Mouse (Mus musculus) midbrain, embryonic 15.5 days (tissue): ENCODE measurements around the gene Samd3. TPM values are rescaled to one million over a fixed set of nuclear protein-coding genes. Genes with fewer than 3 reads are reported as not detected.

Experiments
- ATAC-seq: fragments of 200-750 bp; cut with Nextera tagmentation; replicated peaks from 2 replicates; pipeline ENCODE4 v1.8.0; 2017; ENCODE audit warnings: moderate TSS enrichment
- H3K27ac ChIP-seq: fragments of 300-500 bp; sonication (generic); 2 replicates; pipeline ENCODE4 v1.5.1; 2015; ENCODE audit warnings: mild to moderate bottlenecking, inconsistent platforms
- H3K27me3 ChIP-seq: fragments of 300-500 bp; sonication (generic); replicated peaks from 2 replicates; pipeline ENCODE4 v1.6.1; 2015; ENCODE audit warnings: inconsistent platforms
- H3K36me3 ChIP-seq: fragments of 300-500 bp; sonication (generic); replicated peaks from 2 replicates; pipeline ENCODE4 v1.6.1; 2015; ENCODE audit warnings: inconsistent platforms
- H3K4me1 ChIP-seq: fragments of 300-500 bp; sonication (generic); 2 replicates; pipeline ENCODE4 v1.6.1; 2015; ENCODE audit warnings: inconsistent platforms
- H3K4me2 ChIP-seq: fragments of 300-500 bp; sonication (generic); 2 replicates; pipeline ENCODE4 v1.6.1; 2015; ENCODE audit warnings: inconsistent platforms, mild to moderate bottlenecking, moderate library complexity
- H3K4me3 ChIP-seq: fragments of 300-500 bp; sonication (generic); 2 replicates; pipeline ENCODE4 v1.5.1; 2015; ENCODE audit warnings: mild to moderate bottlenecking, inconsistent platforms
- H3K9ac ChIP-seq: fragments of 300-500 bp; sonication (generic); 2 replicates; pipeline ENCODE4 v1.6.1; 2015; ENCODE audit warnings: mild to moderate bottlenecking, inconsistent platforms
- H3K9me3 ChIP-seq: fragments of 300-500 bp; sonication (generic); 2 replicates; pipeline ENCODE4 v1.6.1; 2016; ENCODE audit warnings: inconsistent platforms
- WGBS: fragments of 180-500 bp; shearing (Covaris S2); methylation state at CpG from one replicate; pipeline ENCODE4 v1.1.7; 2015; ENCODE audit warnings: mixed read lengths; 5-methylcytosine and 5-hydroxymethylcytosine counted together
- polyA plus RNA-seq: library from polyadenylated mRNA; unstranded; fragments of >200 nt; fragmentation: Nextera tagmentation; extraction: Ambion mirVana; gene quantifications from 2 replicates; pipeline ENCODE4 v1.2.1, GENCODE M21; 2015

Gene Samd3
- polyA plus RNA-seq, 1 experiment from 2014 or later = 7.2 TPM

DNA sequence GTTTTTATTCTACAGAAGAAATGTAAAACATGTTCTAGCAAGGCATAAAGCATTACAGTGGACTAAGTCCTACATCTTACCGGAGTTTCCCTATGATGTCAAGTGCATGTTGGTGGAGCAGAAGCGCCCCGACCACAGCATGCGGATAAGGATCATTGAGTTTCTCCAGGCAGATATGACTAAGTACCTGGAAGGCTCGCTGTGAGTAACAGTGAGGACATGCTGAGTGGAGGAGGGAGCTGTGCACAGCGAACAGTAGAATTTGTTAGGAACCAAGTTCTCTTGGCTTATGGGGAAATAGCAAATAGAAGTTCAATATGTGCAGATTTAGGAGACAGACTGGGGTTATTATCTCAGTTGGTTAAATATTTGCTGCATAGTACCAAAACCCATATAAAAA is 15.0 kb downstream of the Samd3 start:
- Histone ChIP-seq H3K27ac (no peak overlapping the region), H3K36me3 (no peaks in the 10 kb centered on the region), H3K4me3 (no peak overlapping the region), H3K4me2 (no peak overlapping the region), H3K4me1 (no peaks in the 10 kb centered on the region), H3K9ac (no peak overlapping the region), H3K27me3 (no peaks in the 10 kb centered on the region), H3K9me3 (no peaks in the 10 kb centered on the region)
- whole genome bisulfite sequencing = 90% methylated on average over 6 of the region's 6 CpGs
- no peak for ATAC-seq

DNA sequence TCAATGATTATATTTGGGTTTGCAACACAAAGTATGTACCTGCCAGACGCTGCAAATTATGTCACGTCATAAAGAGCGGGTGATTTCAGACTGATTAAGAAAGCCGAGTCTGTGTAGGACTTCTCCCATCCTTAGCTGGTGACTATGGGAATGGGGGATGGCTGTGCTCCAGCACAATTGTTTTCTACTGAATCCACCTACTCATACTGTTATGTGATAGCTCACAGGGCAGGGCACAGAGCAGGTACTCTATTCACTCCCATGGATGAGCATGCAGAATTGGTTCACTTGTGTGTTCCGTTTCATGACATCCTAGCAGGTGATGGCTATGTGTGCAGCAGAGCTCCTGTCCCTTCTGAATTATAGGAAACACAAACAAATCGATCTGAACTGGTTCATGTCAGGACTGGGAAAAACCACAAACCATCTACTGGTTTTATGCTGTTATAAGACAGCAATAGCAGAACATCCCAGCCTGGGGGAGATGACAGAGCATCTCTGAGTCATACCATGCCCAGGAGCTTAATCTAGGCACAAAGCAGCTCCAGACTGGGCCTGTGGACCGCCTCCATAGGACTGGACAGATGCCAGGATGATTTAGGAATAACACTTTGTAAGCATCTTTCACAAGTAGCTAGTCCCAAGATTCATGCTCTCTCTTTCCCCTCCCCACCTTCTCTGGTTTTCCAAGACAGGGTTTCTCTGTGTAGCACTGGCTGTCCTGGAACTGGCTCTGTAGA is 20.1 kb downstream of the Samd3 start:
- 88% methylated on average over 7 of the region's 7 CpGs for WGBS
- Histone ChIP-seq H3K4me3 (no peak overlapping the region), H3K27me3 (no peaks in the 10 kb centered on the region), H3K27ac (no peak overlapping the region), H3K9me3 (no peaks in the 10 kb centered on the region), H3K4me2 (no peak overlapping the region), H3K9ac (no peak overlapping the region), H3K4me1 (no peaks in the 10 kb centered on the region), H3K36me3 (no peaks in the 10 kb centered on the region)
- no peak for ATAC-seq

DNA sequence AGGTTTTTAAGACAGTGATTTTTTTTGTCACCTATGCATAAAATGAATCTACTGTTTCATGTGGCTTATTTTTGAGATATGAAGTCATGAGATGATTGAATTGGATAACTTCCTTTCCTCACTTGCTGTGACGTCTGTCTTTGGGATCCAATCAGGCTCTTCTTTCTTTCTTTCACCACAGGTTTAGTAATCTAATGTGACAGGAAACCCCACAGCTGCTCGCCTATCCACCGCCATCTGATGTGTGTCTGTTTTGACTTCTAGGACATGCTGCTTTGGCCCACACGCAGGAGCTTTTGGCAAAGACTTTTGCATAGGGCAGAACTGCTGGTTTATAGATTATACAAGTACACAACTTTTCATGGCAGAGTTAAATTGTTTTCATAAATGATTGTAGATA is 30.4 kb downstream of the Samd3 start:
- 74% methylated on average over 4 of the region's 4 CpGs for WGBS
- H3K27me3 ChIP-seq = no peaks in the 10 kb centered on the region
- H3K4me3 ChIP-seq = no peak overlapping the region
- no peak overlapping the region for H3K4me2 ChIP-seq
- H3K36me3 ChIP-seq = no peaks in the 10 kb centered on the region
- no peaks in the 10 kb centered on the region for H3K4me1 ChIP-seq
- ATAC-seq = no peak
- H3K9ac ChIP-seq = no peak overlapping the region
- no peak overlapping the region for H3K27ac ChIP-seq
- H3K9me3 ChIP-seq = no peaks in the 10 kb centered on the region

DNA sequence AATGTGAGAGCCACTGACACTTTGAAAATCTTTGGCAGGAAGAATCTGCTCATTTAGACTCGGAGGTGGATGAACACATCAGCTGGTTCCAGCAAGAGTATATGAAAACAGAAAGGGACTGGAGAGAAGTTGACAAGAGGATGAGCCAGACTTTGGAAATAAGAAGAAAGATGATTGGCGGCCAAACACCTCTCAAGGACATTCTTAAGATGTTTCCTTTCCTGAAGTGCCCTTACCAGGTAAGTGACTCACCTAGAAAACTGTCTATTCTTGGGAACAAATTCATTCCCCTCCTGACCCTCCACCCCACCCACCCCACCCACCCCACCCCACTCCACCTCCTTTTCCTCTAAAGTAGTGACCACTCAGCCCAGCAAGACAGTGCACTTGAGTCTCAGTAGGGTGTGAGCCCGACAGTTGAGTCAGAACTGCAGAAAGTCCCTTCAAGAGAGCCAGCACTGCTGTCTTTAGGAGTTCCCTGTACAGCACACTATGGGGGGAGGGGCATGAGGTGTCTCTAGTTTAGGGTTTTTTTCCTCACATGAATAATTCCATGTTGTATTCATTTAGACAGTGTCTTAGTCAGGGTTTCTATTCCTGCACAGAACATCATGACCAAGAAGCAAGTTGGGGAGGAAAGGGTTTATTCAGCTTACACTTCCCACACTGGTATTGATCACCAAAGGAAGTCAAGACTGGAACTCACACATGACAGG is 34.4 kb downstream of the Samd3 start:
- Histone ChIP-seq H3K4me1 (no peaks in the 10 kb centered on the region), H3K9me3 (no peaks in the 10 kb centered on the region), H3K27me3 (no peaks in the 10 kb centered on the region), H3K27ac (no peak overlapping the region), H3K9ac (no peak overlapping the region), H3K4me2 (no peak overlapping the region), H3K36me3 (no peaks in the 10 kb centered on the region), H3K4me3 (no peak overlapping the region)
- WGBS = 84% methylated on average over 3 of the region's 3 CpGs
- ATAC-seq = no peak

DNA sequence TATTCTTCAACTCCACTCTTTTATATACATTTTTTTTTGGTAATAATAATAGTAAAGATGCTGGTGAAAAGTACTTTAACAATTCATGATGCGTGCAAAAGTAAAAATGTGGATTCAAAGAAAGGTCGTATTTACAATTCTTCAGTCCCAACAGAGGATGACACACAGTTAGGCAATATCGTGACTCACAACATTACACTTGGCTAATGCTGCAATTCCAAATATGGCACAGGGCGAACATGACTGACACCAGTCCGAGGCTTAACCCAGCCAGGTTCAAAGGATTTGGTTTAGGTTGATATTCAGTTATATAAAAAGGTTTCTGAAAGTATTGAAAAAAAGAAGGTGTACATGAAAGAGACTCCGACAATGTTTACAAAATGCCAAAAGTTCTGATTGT is 45.9 kb downstream of the Samd3 start:
- H3K4me3 ChIP-seq = no peak overlapping the region
- no peak for ATAC-seq
- no peaks in the 10 kb centered on the region for H3K27me3 ChIP-seq
- peaks cover 30% of the 10 kb centered on the region; the same call in 1 of the 2 replicates for H3K36me3 ChIP-seq
- H3K9ac ChIP-seq = no peak overlapping the region
- no peaks in the 10 kb centered on the region for H3K9me3 ChIP-seq
- WGBS = 96% methylated on average over 6 of the region's 6 CpGs
- H3K4me2 ChIP-seq = no peak overlapping the region
- no peaks in the 10 kb centered on the region for H3K4me1 ChIP-seq
- H3K27ac ChIP-seq = no peak overlapping the region

DNA sequence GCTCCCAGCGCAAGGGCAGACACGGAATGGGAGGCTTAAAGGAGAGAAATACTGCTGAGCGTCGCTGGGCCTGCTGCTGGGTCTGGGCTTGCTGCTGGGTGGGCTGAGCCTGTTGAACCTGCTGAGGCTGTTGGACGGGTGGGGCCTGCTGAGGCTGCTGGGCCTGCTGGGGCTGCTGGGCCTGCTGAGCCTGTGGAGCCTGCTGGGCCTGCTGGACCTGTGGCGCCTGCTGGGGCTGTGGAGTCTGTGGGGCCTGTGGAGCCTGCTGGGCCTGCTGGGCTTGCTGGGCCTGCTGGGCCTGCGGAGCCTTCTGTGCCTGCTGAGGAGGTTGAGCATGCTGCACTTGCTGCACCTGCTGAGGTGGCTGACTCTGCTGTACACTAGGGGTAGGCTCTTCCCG is 50.5 kb downstream of the Samd3 start:
- ATAC-seq = no peak
- Histone ChIP-seq H3K4me2 (no peak overlapping the region), H3K27ac (no peak overlapping the region), H3K4me3 (no peak overlapping the region), H3K36me3 (peaks cover 26% of the 10 kb centered on the region; the same call in 1 of the 2 replicates), H3K4me1 (no peaks in the 10 kb centered on the region), H3K9ac (no peak overlapping the region), H3K27me3 (no peaks in the 10 kb centered on the region), H3K9me3 (no peaks in the 10 kb centered on the region)
- WGBS = 54% methylated on average over 8 of the region's 8 CpGs

DNA sequence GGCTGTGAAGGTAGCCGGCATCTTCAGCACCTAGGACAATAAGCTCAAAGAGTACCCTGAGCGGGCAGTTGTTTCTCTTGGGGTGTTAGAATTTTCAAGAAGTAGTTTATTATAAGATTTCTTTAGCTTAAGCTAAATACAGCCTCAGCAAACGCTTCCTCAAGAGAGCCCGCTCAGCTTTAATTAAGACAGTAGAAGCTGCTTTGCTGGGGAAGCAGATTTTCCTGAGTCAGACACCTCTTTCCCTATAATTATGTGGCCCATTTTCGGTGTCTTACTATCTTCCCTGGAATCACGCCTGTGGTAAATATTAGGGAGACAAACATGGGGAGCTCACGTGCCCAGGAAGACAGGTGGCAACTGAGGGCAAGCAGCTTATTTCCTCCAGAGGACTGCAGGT is 57.6 kb downstream of the Samd3 start:
- 87% methylated on average over 7 of the region's 7 CpGs for WGBS
- Histone ChIP-seq H3K4me2 (no peak overlapping the region), H3K9ac (no peak overlapping the region), H3K36me3 (peaks cover 11% of the 10 kb centered on the region; the same call in 1 of the 2 replicates), H3K9me3 (no peaks in the 10 kb centered on the region), H3K27ac (no peak overlapping the region), H3K4me3 (no peak overlapping the region), H3K4me1 (no peaks in the 10 kb centered on the region), H3K27me3 (no peaks in the 10 kb centered on the region)
- no peak for ATAC-seq

DNA sequence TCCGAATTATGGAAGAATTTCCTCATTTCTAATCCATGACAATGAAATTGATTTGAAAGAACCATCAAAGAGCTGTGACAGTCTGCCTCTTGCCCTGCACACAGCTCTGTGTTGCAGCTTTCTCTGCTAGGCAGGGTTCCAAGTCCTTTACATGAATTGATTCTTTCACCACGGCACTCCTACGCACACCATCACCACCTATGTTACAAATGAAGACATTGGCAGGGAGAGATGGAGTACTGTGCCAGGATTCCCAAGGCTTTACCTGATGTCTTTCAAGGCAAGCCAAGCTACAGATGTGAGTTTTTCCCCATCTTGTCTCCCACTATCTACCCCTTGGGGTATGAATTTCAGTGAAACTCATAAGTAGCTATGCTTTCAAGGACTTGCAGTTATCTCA is 67.7 kb downstream of the Samd3 start:
- Histone ChIP-seq H3K27ac (no peak overlapping the region), H3K4me3 (no peak overlapping the region), H3K4me2 (no peak overlapping the region), H3K36me3 (peaks cover 11% of the 10 kb centered on the region; the same call in 1 of the 2 replicates), H3K27me3 (no peaks in the 10 kb centered on the region), H3K4me1 (no peaks in the 10 kb centered on the region), H3K9me3 (no peaks in the 10 kb centered on the region), H3K9ac (no peak overlapping the region)
- 75% methylated on average over 3 of the region's 3 CpGs for WGBS
- no peak for ATAC-seq

DNA sequence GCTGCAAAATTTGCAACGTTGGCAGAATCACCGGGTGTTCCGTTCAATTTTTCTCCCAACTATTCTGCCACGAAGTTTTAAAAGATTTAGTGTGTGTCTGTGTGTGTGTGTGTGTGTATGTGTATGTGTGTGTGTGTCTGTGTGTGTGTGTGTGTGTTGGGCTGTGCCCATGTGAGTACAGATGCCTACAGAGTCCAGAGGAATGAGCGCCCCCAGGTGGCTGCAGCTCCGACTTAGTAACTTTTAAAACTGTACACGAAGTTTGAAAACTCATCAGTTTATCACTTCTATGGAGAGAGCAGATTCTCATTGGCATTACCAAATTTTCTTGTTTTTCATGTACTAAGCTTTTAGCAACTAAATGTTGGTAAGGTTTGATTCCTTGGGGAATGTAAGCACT is 68.1 kb downstream of the Samd3 start:
- Histone ChIP-seq H3K9me3 (no peaks in the 10 kb centered on the region), H3K9ac (no peak overlapping the region), H3K4me1 (no peaks in the 10 kb centered on the region), H3K27ac (no peak overlapping the region), H3K4me2 (no peak overlapping the region), H3K36me3 (peaks cover 10% of the 10 kb centered on the region; the same call in 1 of the 2 replicates), H3K27me3 (no peaks in the 10 kb centered on the region), H3K4me3 (no peak overlapping the region)
- no peak for ATAC-seq
- 81% methylated on average over 7 of the region's 7 CpGs for WGBS

DNA sequence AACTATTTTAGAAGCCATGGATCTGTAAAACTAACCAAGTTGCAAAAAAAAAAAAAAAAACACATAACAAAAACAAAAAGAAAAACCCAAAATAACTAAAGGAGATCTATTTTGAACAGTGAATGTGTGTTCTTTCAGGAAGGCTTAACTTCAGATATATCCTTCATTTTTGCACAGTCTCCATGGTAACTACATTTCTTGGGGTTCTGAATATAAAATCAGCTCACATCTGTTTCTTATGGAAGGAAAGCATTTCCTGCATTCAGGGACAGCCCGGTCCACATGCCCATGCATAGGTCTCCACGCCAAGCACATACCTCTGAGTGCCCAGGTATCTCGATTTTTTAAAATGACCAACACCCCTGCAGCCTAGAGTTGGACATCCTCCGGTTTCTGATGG is 72.8 kb downstream of the Samd3 start:
- ATAC-seq = no peak
- no peaks in the 10 kb centered on the region for H3K27me3 ChIP-seq
- H3K9ac ChIP-seq = no peak overlapping the region
- no peak overlapping the region for H3K4me3 ChIP-seq
- H3K4me1 ChIP-seq = no peaks in the 10 kb centered on the region
- H3K36me3 ChIP-seq = 0 out of 2 replicates have a peak, but pooled peaks cover 3% of the 10 kb centered on the region
- no peaks in the 10 kb centered on the region for H3K9me3 ChIP-seq
- WGBS = 93% methylated on average over 4 of the region's 4 CpGs
- no peak overlapping the region for H3K27ac ChIP-seq
- no peak overlapping the region for H3K4me2 ChIP-seq

DNA sequence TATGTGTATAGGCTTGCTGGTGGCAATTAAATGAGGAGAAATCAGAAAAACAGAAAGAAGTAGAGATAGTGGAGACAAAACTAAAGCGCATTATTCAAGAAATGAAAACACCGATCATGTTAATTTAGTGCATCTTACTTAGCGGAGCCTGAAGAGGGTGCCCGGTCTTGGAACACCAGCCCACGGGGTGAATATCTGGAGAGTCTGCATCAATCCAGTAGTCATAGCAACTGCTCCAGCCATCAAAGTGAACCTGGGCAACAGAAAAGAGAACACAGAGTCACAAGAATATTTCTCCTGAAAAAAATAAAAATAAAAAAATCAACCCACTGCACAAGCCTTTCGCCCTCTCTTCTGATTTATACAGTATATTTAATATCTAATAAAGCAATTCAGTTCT is 74.0 kb downstream of the Samd3 start:
- Histone ChIP-seq H3K4me3 (no peak overlapping the region), H3K9me3 (no peaks in the 10 kb centered on the region), H3K4me1 (no peaks in the 10 kb centered on the region), H3K4me2 (no peak overlapping the region), H3K27ac (no peak overlapping the region), H3K27me3 (no peaks in the 10 kb centered on the region), H3K9ac (no peak overlapping the region), H3K36me3 (peaks cover 11% of the 10 kb centered on the region; the same call in 1 of the 2 replicates)
- peak; percentile 71; the same call in 1 of the 2 replicates for ATAC-seq
- 78% methylated on average over 6 of the region's 6 CpGs for WGBS

DNA sequence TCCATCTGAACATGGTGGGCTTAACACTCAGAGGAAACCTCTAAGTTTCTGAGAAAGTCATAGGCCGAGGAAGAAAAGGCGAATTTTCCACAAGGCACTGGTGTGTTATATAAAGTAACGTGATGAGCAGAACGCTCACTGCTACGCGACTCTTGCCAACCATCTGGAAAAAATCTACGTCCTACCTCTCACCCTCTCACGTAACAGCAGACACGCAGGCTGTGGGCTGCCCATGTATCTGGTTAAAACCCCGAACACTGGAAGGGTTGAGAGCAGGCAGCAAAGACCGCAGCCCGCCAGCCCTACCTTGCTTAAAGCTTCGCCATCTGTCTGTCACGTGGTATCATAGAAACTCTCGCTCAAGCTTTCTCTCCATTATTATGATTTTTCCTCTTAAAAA is 84.8 kb downstream of the Samd3 start:
- Histone ChIP-seq H3K27ac (no peak overlapping the region), H3K4me3 (no peak overlapping the region), H3K4me1 (no peaks in the 10 kb centered on the region), H3K4me2 (no peak overlapping the region), H3K36me3 (peaks cover 14% of the 10 kb centered on the region; the same call in 1 of the 2 replicates), H3K9ac (no peak overlapping the region), H3K9me3 (no peaks in the 10 kb centered on the region), H3K27me3 (no peaks in the 10 kb centered on the region)
- WGBS = 92% methylated on average over 15 of the region's 15 CpGs
- no peak for ATAC-seq

DNA sequence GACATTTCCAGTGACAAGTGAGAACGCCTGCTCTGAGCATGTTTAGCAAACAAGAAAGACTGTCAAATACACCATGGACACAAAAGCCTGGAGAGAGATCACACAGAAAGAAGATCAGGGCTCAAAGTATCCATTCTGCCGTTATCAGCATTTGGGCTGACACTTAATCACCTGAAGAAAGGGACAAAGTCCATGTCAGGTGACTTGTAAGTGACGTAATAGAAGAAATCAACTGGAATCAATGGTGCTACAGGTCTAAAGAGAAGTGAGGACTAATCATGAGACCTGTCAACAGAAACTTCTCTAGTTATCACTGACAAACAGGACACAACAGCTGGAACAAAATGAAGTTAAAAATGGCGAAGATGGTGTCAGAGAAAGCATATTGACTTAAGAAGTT is 91.2 kb downstream of the Samd3 start:
- Histone ChIP-seq H3K27ac (no peak overlapping the region), H3K4me3 (no peak overlapping the region), H3K4me1 (no peaks in the 10 kb centered on the region), H3K36me3 (0 out of 2 replicates have a peak, but pooled peaks cover 10% of the 10 kb centered on the region), H3K27me3 (no peaks in the 10 kb centered on the region), H3K4me2 (no peak overlapping the region), H3K9me3 (no peaks in the 10 kb centered on the region), H3K9ac (no peak overlapping the region)
- WGBS = 92% methylated on average over 4 of the region's 4 CpGs
- ATAC-seq = no peak
